Mouse (Mus musculus) ES-E14 (cell line): ENCODE data around the gene Bbs7. TPM values are rescaled to one million over a fixed set of nuclear protein-coding genes. Genes with fewer than 3 reads are reported as not detected.

Experiments
- DNase-seq: peaks from one replicate; pipeline ENCODE4 v3.0.0-alpha.2; 2013; ENCODE audit warnings: low read depth, low spot score
- H3K27ac ChIP-seq: 2 replicates; pipeline ENCODE4 v1.5.1; 2012; ENCODE audit warnings: low read depth, mild to moderate bottlenecking, low read length, moderate library complexity, mixed read lengths; ENCODE audit not compliant: poor library complexity, insufficient read depth, severe bottlenecking
- H3K36me3 ChIP-seq: 2 replicates; pipeline ENCODE4 v1.6.1; 2012; ENCODE audit warnings: mild to moderate bottlenecking, low read length, moderate library complexity, mixed read lengths; ENCODE audit not compliant: control insufficient read depth, poor library complexity, insufficient read depth, severe bottlenecking
- H3K4me1 ChIP-seq, 2 experiments: fragments of 150-350 bp in 1 of 2; sonication (generic) in 1 of 2; 2 replicates each; pipeline ENCODE4 v1.6.1; 2012; ENCODE audit warnings: low read length in 2 of 2, mild to moderate bottlenecking in 1 of 2, mixed read lengths in 1 of 2; ENCODE audit not compliant: control insufficient read depth in 2 of 2, insufficient read depth in 2 of 2, poor library complexity in 1 of 2
- H3K4me3 ChIP-seq, 2 experiments: fragments of 150-350 bp in 1 of 2; sonication (generic) in 1 of 2; 2 replicates each; pipeline ENCODE4 v1.5.1; 2012; ENCODE audit warnings: low read length in 2 of 2, low read depth in 1 of 2, mild to moderate bottlenecking in 1 of 2, mixed read lengths in 1 of 2; ENCODE audit not compliant: insufficient read depth in 1 of 2, poor library complexity in 1 of 2, severe bottlenecking in 1 of 2
- H3K9ac ChIP-seq: 2 replicates; pipeline ENCODE4 v1.6.1; 2012; ENCODE audit warnings: low read depth, mild to moderate bottlenecking, low read length, mixed read lengths; ENCODE audit not compliant: poor library complexity, insufficient read depth, severe bottlenecking
- H3K9me3 ChIP-seq: fragments of 150-350 bp; sonication (generic); 2 replicates; pipeline ENCODE4 v1.6.1; 2012; ENCODE audit warnings: low read depth, mild to moderate bottlenecking, low read length; ENCODE audit not compliant: control insufficient read depth, insufficient read depth
- CHD2 ChIP-seq: IDR thresholded peaks from 2 replicates; pipeline ENCODE4 v1.6.1; 2014; ENCODE audit warnings: mild to moderate bottlenecking, low read depth, low read length, inconsistent platforms
- HCFC1 ChIP-seq: IDR thresholded peaks from 2 replicates; pipeline ENCODE4 v1.6.1; 2012; ENCODE audit warnings: low read length, inconsistent platforms, borderline replicate concordance; ENCODE audit not compliant: insufficient read depth
- MAFK ChIP-seq: IDR thresholded peaks from 2 replicates; pipeline ENCODE4 v1.6.1; 2014; ENCODE audit warnings: mild to moderate bottlenecking, low read depth, low read length, inconsistent platforms; ENCODE audit not compliant: insufficient read depth
- ZC3H11A ChIP-seq: IDR thresholded peaks from 2 replicates; pipeline ENCODE4 v1.6.1; 2012; ENCODE audit warnings: low read depth, mild to moderate bottlenecking, inconsistent platforms, low read length, borderline replicate concordance
- ZNF384 ChIP-seq: IDR thresholded peaks from 2 replicates; pipeline ENCODE4 v1.6.1; 2012; ENCODE audit warnings: low read depth, low read length, inconsistent platforms
- in situ Hi-C, 2 experiments: fragments of 600-800 bp; cut with MboI; formaldehyde crosslinking; loops; one replicate each; pipeline ENCODE4 v1.15.1; 2025; ENCODE audit warnings: low sequenced_read_pairs in 2 of 2, inconsistent platforms in 1 of 2; ENCODE audit not compliant: unreplicated experiment in 2 of 2
- total RNA-seq: library from RNA; depleted of rRNA; stranded (reverse); fragments of 300-350 nt; gene quantifications from 2 replicates; pipeline ENCODE4 v1.2.3, GENCODE M21; 2012

Gene Bbs7
- total RNA-seq, 1 experiment: 2.2 TPM

GRCm38 (mm10) chr3:36571361-36571826 lies 41.9 kb downstream of the Bbs7 start:
- H3K4me3 ChIP-seq: peak overlapping the region; percentile 91 to 99
- H3K4me1 ChIP-seq: no peaks in the 10 kb centered on the region
- TF ChIP-seq ZC3H11A: no peak
- H3K9ac ChIP-seq: peak overlapping the region; percentile 98
- H3K9me3 ChIP-seq: no peaks in the 10 kb centered on the region
- peak overlapping the region; percentile 73 for H3K27ac ChIP-seq
- in situ Hi-C loops: no loop called here
- H3K36me3 ChIP-seq: peaks cover 17% of the 10 kb centered on the region
- DNase-seq: peak; percentile 30

- Histone ChIP-seq H3K27ac (no peak overlapping the region), H3K4me3 (peak overlapping the region; percentile 1 to 91; a peak in 1 of 4 replicates), H3K9me3 (no peaks in the 10 kb centered on the region), H3K36me3 (peaks cover 20% of the 10 kb centered on the region), H3K9ac (no peak overlapping the region), H3K4me1 (no peaks in the 10 kb centered on the region)
- no peak for DNase-seq
- in situ Hi-C loops: no loop called here
- no peak for TF ChIP-seq MAFK
- no peak for TF ChIP-seq CHD2
- no peak for TF ChIP-seq ZNF384
- TF ChIP-seq HCFC1: no peak
- no peak for TF ChIP-seq ZC3H11A
These were observed 43.4 kb downstream of the Bbs7 start for GRCm38 (mm10) chr3:36569836-36570235.

DNA sequence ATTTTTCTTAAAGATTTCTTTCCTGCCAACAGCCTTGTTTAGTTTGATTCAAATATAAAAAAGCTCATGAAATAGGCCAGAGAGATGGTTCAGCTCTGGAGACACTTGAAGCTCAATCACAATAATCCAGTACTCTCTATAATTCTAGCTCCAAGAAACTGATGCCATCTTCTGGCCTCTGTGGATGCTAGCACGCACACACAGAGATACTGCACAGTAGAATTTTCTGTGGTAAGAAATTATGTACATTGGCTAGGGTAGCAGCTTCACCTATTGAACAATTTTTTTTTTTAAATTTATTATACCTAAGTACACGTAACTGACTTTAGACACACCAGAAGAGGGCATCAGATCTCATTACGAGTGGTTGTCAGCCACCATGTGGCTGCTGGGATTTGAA lies 49.6 kb downstream of the Bbs7 start:
- no peak for DNase-seq
- H3K4me3 ChIP-seq: no peak overlapping the region
- no peak overlapping the region for H3K9ac ChIP-seq
- no peak overlapping the region for H3K27ac ChIP-seq
- no peak for TF ChIP-seq MAFK
- no peak for TF ChIP-seq ZC3H11A
- no peak for TF ChIP-seq ZNF384
- no peak for TF ChIP-seq CHD2
- peaks cover 25% of the 10 kb centered on the region for H3K36me3 ChIP-seq
- in situ Hi-C loops: no loop called here
- no peaks in the 10 kb centered on the region for H3K4me1 ChIP-seq
- H3K9me3 ChIP-seq: no peaks in the 10 kb centered on the region

- peaks cover 22% of the 10 kb centered on the region for H3K36me3 ChIP-seq
- in situ Hi-C loops: no loop called here
- no peak overlapping the region for H3K9ac ChIP-seq
- no peak overlapping the region for H3K27ac ChIP-seq
- TF ChIP-seq ZC3H11A: no peak
- no peak for TF ChIP-seq CHD2
- no peak for TF ChIP-seq MAFK
- no peak for TF ChIP-seq ZNF384
- TF ChIP-seq HCFC1: no peak
- no peak for DNase-seq
- no peaks in the 10 kb centered on the region for H3K4me1 ChIP-seq
- H3K9me3 ChIP-seq: no peaks in the 10 kb centered on the region
- H3K4me3 ChIP-seq: no peak overlapping the region
These were observed 53.7 kb downstream of the Bbs7 start for GRCm38 (mm10) chr3:36559606-36560005.

DNA sequence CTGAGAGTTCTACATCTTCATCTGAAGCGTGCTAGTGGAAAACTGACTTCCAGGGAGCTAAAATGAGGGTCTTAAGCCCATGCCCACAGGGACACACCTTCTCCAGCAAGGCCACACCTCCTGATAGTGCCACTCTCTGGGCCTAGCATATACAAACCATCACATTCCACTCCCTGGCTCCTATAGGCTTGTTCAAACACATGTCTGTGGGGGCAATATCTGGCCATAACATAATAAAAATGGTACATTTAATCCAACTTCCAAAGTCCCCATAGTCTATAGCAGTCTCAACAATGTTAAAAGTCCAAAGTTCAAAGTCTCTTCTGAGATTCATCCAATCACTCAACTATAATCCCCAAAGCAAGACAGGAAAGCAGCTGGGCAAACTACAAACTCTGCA lies 55.7 kb downstream of the Bbs7 start:
- TF ChIP-seq HCFC1 (no peak), ZC3H11A (no peak), MAFK (no peak), ZNF384 (no peak), CHD2 (no peak)
- Histone ChIP-seq H3K36me3 (peaks cover 16% of the 10 kb centered on the region), H3K4me3 (no peak overlapping the region), H3K9ac (no peak overlapping the region), H3K9me3 (no peaks in the 10 kb centered on the region), H3K27ac (no peak overlapping the region), H3K4me1 (no peaks in the 10 kb centered on the region)
- in situ Hi-C loops: no loop called here
- no peak for DNase-seq
